Mouse (Mus musculus): ENCODE measurements at regions not wholly inside any gene's neighbourhood (a gene's known extent, or its start where the extent isn't known, plus 50 kb on each side); places are given as distances from the start of the nearest gene placed in this dataset.

DNA sequence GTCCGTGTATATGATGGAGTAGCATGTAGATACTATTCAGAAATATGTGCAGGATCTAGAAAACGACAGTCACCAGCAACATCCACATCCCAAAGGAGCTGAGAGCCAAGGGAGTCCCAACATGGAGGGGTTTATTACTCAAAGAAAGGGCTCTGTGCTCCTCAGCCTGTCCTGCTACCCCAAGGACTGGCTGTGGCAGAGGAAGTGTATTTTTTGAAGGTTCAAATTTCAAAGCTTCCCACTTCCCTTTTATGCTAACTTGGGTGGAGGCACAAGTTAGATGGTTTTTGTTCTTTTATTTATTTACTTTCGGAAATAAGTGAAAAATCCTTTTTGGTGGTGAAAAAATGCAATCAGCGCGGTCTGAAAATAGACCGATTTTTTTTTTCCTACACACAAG lies 602.8 kb downstream of the Adgrl2 start:
- TF ChIP-seq FLI1 (IDR thresholded peaks at IDR 0.05; ENCODE audit: low read length) (no peak), GATA1 (IDR thresholded peaks at IDR 0.05; ENCODE audit: borderline replicate concordance, low read length) (no peak)

Data from megakaryocyte, embryonic 14.5 days (primary cell).